17 mouse cellular contexts compared by ENCODE assay signal in genomic region chr5:36176409-36176808, GRCm38 (mm10). TPM values are rescaled to one million over a fixed set of nuclear protein-coding genes. Genes with fewer than 3 reads are reported as not detected.
DNase-seq lines count a peak whose midpoint lies in the region; ATAC-seq and TF ChIP-seq lines count a peak whose summit lies in the region.
"Had no signal": no experiment of that assay in that cellular context is flagged by ENCODE, and none has a peak within 500 bp of the region (broad histone marks: within the 10 kb centered on the region; RNA-seq: fewer than 3 reads in every experiment).

No protein-coding gene starts in this region.

- no peak for DNase-seq in heart, adult 11 months
- peak; percentile 82 for DNase-seq in liver, postnatal 0 days
- DNase-seq in adrenal gland, postnatal 25 days, result peak; percentile 44
- no peak for DNase-seq in thymus, postnatal 14 days
- DNase-seq: cerebellum, postnatal 36 days; heart, postnatal 36 days; layer of hippocampus, postnatal 36 days had no signal

- H3K9me3 ChIP-seq in heart, embryonic 16.5 days (replicated peaks; ENCODE audit: control insufficient read depth, low read length), result no peaks in the 10 kb centered on the region
- H3K9me3 ChIP-seq in liver, postnatal 0 days (ENCODE audit: low read length), result no peaks in the 10 kb centered on the region
- H3K9me3 ChIP-seq in liver, embryonic 12.5 days (replicated peaks), result no peaks in the 10 kb centered on the region
- H3K9me3 ChIP-seq in forebrain, embryonic 12.5 days, result no peaks in the 10 kb centered on the region
- H3K9me3 ChIP-seq: embryonic facial prominence, embryonic 13.5 days; intestine, embryonic 15.5 days; limb, embryonic 12.5 days had no signal

- no peak for TF ChIP-seq CTCF in liver, postnatal 0 days (IDR thresholded peaks at IDR 0.05; ENCODE audit: low read depth)

- H3K27ac ChIP-seq in heart, embryonic 16.5 days (ENCODE audit: low read length), result no peak overlapping the region
- peak overlapping the region; percentile 84 for H3K27ac ChIP-seq in liver, postnatal 0 days (ENCODE audit: low read depth)
- no peak overlapping the region for H3K27ac ChIP-seq in liver, embryonic 12.5 days
- no peak overlapping the region for H3K27ac ChIP-seq in forebrain, embryonic 12.5 days
- H3K27ac ChIP-seq: embryonic facial prominence, embryonic 13.5 days; intestine, embryonic 15.5 days; limb, embryonic 12.5 days had no signal

- no peaks in the 10 kb centered on the region for H3K36me3 ChIP-seq in heart, embryonic 16.5 days (ENCODE audit: control insufficient read depth, insufficient read depth)
- H3K36me3 ChIP-seq in liver, postnatal 0 days (replicated peaks; ENCODE audit: insufficient read depth, low read length), result no peaks in the 10 kb centered on the region
- no peaks in the 10 kb centered on the region for H3K36me3 ChIP-seq in liver, embryonic 12.5 days
- no peaks in the 10 kb centered on the region for H3K36me3 ChIP-seq in forebrain, embryonic 12.5 days (replicated peaks)
- H3K36me3 ChIP-seq: embryonic facial prominence, embryonic 13.5 days; intestine, embryonic 15.5 days; limb, embryonic 12.5 days had no signal

- H3K4me1 ChIP-seq in heart, embryonic 16.5 days (ENCODE audit: control insufficient read depth, insufficient read depth, low read length), result peaks cover 5% of the 10 kb centered on the region
- no peaks in the 10 kb centered on the region for H3K4me1 ChIP-seq in liver, postnatal 0 days (ENCODE audit: insufficient read depth)
- no peaks in the 10 kb centered on the region for H3K4me1 ChIP-seq in liver, embryonic 12.5 days
- peaks cover 23% of the 10 kb centered on the region for H3K4me1 ChIP-seq in forebrain, embryonic 12.5 days
- H3K4me1 ChIP-seq: intestine, embryonic 15.5 days had no signal

- ATAC-seq in heart, embryonic 16.5 days (replicated peaks; ENCODE audit: extremely low read depth, insufficient read depth, low FRiP score), result peak; percentile 69; the same call in 1 of the 2 replicates
- peak; percentile 94 for ATAC-seq in liver, postnatal 0 days
- no peak for ATAC-seq in liver, embryonic 12.5 days
- ATAC-seq in monocyte, adult 5-6 weeks (replicated peaks; ENCODE audit: insufficient number of reproducible peaks, low FRiP score, low TSS enrichment, poor library complexity, severe bottlenecking), result peak; percentile 52
- ATAC-seq in forebrain, embryonic 12.5 days (ENCODE audit: low FRiP score), result no peak
- ATAC-seq: intestine, embryonic 15.5 days had no signal

- no peaks in the 10 kb centered on the region for H3K27me3 ChIP-seq in heart, embryonic 16.5 days (ENCODE audit: control insufficient read depth, insufficient read depth, low read length)
- no peaks in the 10 kb centered on the region for H3K27me3 ChIP-seq in liver, postnatal 0 days (ENCODE audit: insufficient read depth, low read length)
- no peaks in the 10 kb centered on the region for H3K27me3 ChIP-seq in liver, embryonic 12.5 days (replicated peaks)
- no peaks in the 10 kb centered on the region for H3K27me3 ChIP-seq in forebrain, embryonic 12.5 days
- H3K27me3 ChIP-seq: embryonic facial prominence, embryonic 13.5 days; intestine, embryonic 15.5 days; limb, embryonic 12.5 days had no signal

- H3K4me2 ChIP-seq in heart, embryonic 16.5 days (ENCODE audit: low read depth, low read length), result no peak overlapping the region
- no peak overlapping the region for H3K4me2 ChIP-seq in liver, postnatal 0 days (ENCODE audit: low read depth, low read length)
- no peak overlapping the region for H3K4me2 ChIP-seq in liver, embryonic 12.5 days
- no peak overlapping the region for H3K4me2 ChIP-seq in forebrain, embryonic 12.5 days
- H3K4me2 ChIP-seq: embryonic facial prominence, embryonic 13.5 days; intestine, embryonic 15.5 days; limb, embryonic 12.5 days had no signal

- TF ChIP-seq EP300 in liver, postnatal 0 days (IDR thresholded peaks at IDR 0.05; ENCODE audit: low read depth), result no peak

- H3K4me3 ChIP-seq in heart, embryonic 16.5 days (ENCODE audit: low read length), result no peak overlapping the region
- H3K4me3 ChIP-seq in liver, postnatal 0 days (ENCODE audit: low read depth, low read length), result no peak overlapping the region
- H3K4me3 ChIP-seq in liver, embryonic 12.5 days, result no peak overlapping the region
- no peak overlapping the region for H3K4me3 ChIP-seq in forebrain, embryonic 12.5 days (replicated peaks)
- H3K4me3 ChIP-seq: embryonic facial prominence, embryonic 13.5 days; intestine, embryonic 15.5 days; limb, embryonic 12.5 days had no signal

- no peak overlapping the region for H3K9ac ChIP-seq in heart, embryonic 16.5 days (ENCODE audit: low read length)
- H3K9ac ChIP-seq in liver, postnatal 0 days (replicated peaks), result no peak overlapping the region
- H3K9ac ChIP-seq in liver, embryonic 12.5 days, result no peak overlapping the region
- no peak overlapping the region for H3K9ac ChIP-seq in forebrain, embryonic 12.5 days
- H3K9ac ChIP-seq: embryonic facial prominence, embryonic 13.5 days; intestine, embryonic 15.5 days; limb, embryonic 12.5 days had no signal

- 45% methylated on average over 11 of the region's 11 CpGs for WGBS in heart, embryonic 16.5 days
- WGBS in liver, postnatal 0 days (ENCODE audit: insufficient replicate concordance), result 63% methylated on average over 11 of the region's 11 CpGs
- WGBS in liver, embryonic 12.5 days (ENCODE audit: insufficient replicate concordance), result 68% methylated on average over 11 of the region's 11 CpGs
- 95% methylated on average over 11 of the region's 11 CpGs for WGBS in forebrain, embryonic 12.5 days

RNA-seq across cellular contexts. Expression of gene Psapl1, which starts 27.4 kb away (rescaled TPM):
- 0.12 TPM in 1 of 2 replicates, not detected in the other for polyA plus RNA-seq in heart, embryonic 16.5 days (2015; fragmentation: Nextera tagmentation; extraction: Ambion mirVana)
- polyA plus RNA-seq in liver, postnatal 0 days (2015; fragmentation: Nextera tagmentation; extraction: Ambion mirVana), result not detected in 2 replicates
- not detected in 2 replicates for polyA plus RNA-seq in liver, embryonic 12.5 days (2016; fragmentation: Nextera tagmentation; extraction: Ambion mirVana)
- not detected in 2 replicates for total RNA-seq in adrenal gland, postnatal 25 days (2021)
- total RNA-seq in monocyte, adult 5-6 weeks (2017), result not detected in 3 replicates
- 0.09 TPM in 1 of 2 replicates, not detected in the other for polyA plus RNA-seq in forebrain, embryonic 12.5 days (2016; fragmentation: Nextera tagmentation; extraction: Ambion mirVana)
- total RNA-seq: gastrocnemius, adult 8-10 months; heart, postnatal 36 days; layer of hippocampus, postnatal 36 days; MEL; neutrophil, adult 5-6 weeks had no signal
- polyA plus RNA-seq: limb, embryonic 12.5 days had no signal

Comparison
In these comparisons a context has a peak if more than half of its experiments do, and no peak if none do; other contexts are left out.
1. ATAC-seq: peak in heart, embryonic 16.5 days (single experiment), liver, postnatal 0 days (single experiment) and monocyte, adult 5-6 weeks (single experiment); none in liver, embryonic 12.5 days (single experiment) and forebrain, embryonic 12.5 days (single experiment).
2. DNase-seq: peak in liver, postnatal 0 days (single experiment) and adrenal gland, postnatal 25 days (single experiment); none in heart, adult 11 months (single experiment) and thymus, postnatal 14 days (single experiment).